9 mouse cellular contexts compared by ENCODE assay signal in the genomic region with DNA sequence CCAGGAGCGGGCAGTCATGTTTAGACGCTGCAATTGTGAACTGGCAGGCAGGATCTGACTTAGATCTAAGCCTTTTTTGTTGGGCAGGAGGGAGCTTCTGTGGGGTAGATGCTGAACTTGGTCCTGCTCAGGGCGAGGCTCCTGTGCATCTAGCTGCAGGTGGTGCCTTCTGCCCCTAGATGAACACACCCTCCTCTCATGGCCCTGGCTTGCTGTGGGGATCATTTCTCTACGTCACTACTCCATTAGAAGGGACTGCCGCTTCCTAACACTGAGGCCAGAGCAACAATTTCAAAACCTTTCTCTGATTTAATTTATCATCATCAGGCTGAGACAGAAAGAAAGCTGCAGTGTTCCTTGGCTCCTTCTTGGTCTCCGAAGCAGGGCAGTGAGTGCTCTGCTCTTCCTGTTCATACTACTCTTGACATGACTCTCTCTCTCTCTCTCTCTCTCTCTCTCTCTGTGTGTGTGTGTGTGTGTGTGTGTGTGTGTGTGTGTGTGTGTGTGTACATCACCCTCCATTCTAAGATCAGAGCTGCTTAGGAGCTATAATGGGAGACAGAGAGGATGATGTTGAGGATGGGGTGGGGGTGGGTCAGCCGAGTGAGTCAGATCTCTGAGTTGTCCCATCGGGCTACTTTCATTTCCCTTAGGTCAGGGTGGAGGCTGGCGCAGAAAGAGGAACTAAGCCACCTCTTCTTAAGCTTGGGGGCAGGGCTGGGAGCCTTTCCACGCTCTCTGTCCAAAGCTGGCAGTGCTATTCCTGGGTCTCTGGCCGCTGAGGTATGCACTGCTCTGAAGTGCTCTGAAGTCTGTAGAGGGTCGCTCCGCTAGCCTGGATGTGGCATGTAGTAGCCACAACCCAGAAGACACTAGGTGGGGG. TPM values are rescaled to one million over a fixed set of nuclear protein-coding genes. Genes with fewer than 3 reads are reported as not detected.
A peak's percentile ranks its signal among the peaks of the same experiment; 100 is the strongest.
DNase-seq lines count a peak whose midpoint lies in the region; ATAC-seq lines count a peak whose summit lies in the region.
"Had no signal": no experiment of that assay in that cellular context is flagged by ENCODE, and none has a peak within 500 bp of the region (broad histone marks: within the 10 kb centered on the region; RNA-seq: fewer than 3 reads in every experiment).

No protein-coding gene starts in this region.

- H3K4me2 ChIP-seq in heart, embryonic 15.5 days = peak overlapping the region; percentile 90

- peaks cover 40% of the 10 kb centered on the region for H3K4me1 ChIP-seq in heart, embryonic 15.5 days (replicated peaks)

- H3K27ac ChIP-seq in heart, embryonic 15.5 days = 0 out of 2 replicates have a peak overlapping the region, but pooled peaks have one; percentile 36
- H3K27ac ChIP-seq: forebrain, embryonic 13.5 days had no signal

- peak; percentile 38 for ATAC-seq in CD4-positive, CD25-positive, alpha-beta regulatory T cell, adult 4 months
- 0 out of 2 replicates have a peak, but pooled peaks have one; percentile 44 for ATAC-seq in heart, embryonic 15.5 days (replicated peaks; ENCODE audit: insufficient number of reproducible peaks, insufficient read depth, low FRiP score, low read depth)
- ATAC-seq in erythroblast, adult 5-6 weeks (replicated peaks; ENCODE audit: low FRiP score, poor library complexity, severe bottlenecking) = no peak
- ATAC-seq: forebrain, embryonic 13.5 days had no signal

- DNase-seq in A20 (ENCODE audit: low read depth, low spot score) = peak; percentile 93
- peak; percentile 38 to 45 for DNase-seq in lung, postnatal 4 days
- DNase-seq in urinary bladder, postnatal 14 days (ENCODE audit: low spot score) = no peak
- no peak for DNase-seq in adrenal gland, adult 2 months

- H3K36me3 ChIP-seq in heart, embryonic 15.5 days = no peaks in the 10 kb centered on the region

- peak overlapping the region; percentile 65 for H3K4me3 ChIP-seq in heart, embryonic 15.5 days

- H3K27me3 ChIP-seq in heart, embryonic 15.5 days = peaks cover 26% of the 10 kb centered on the region

- WGBS in heart, embryonic 15.5 days = 16% methylated on average over 13 of the region's 13 CpGs

- no peak overlapping the region for H3K9ac ChIP-seq in heart, embryonic 15.5 days
- H3K9ac ChIP-seq: forebrain, embryonic 13.5 days had no signal

- H3K9me3 ChIP-seq in heart, embryonic 15.5 days (replicated peaks) = no peaks in the 10 kb centered on the region
- H3K9me3 ChIP-seq: forebrain, embryonic 13.5 days had no signal

RNA-seq across cellular contexts. Expression of gene Irf5, which starts 2.4 kb away (rescaled TPM):
- 10 to 100 TPM; 24.8 to 32.7 TPM for polyA plus RNA-seq in CD4-positive, CD25-positive, alpha-beta regulatory T cell, adult 4 months (2017; shearing (Covaris generic))
- polyA plus RNA-seq in heart, embryonic 15.5 days (2015; fragmentation: Nextera tagmentation; extraction: Ambion mirVana) = 4.5 and 8.6 TPM in 2 replicates
- total RNA-seq in adrenal gland, adult 2 months (2021) = 1 to 10 TPM; 4.9 to 6.6 TPM
- polyA plus RNA-seq in adrenal gland, adult 2 months (2012; rRNA removed) = 15.0 and 15.1 TPM in 2 replicates
- total RNA-seq in erythroblast, adult 5-6 weeks (2015; ENCODE audit: low replicate concordance) = 11.9 and 14.4 TPM in 2 replicates
- total RNA-seq in erythroblast, adult 5-6 weeks (2017; ENCODE audit: low replicate concordance) = 6.6 and 12.5 TPM in 2 replicates

RNA-seq across cellular contexts. Expression of gene Kcp, which starts 21.1 kb away (rescaled TPM):
- under 1 TPM in 1 of 2 experiments, not detected in 1; 0.38 TPM for polyA plus RNA-seq in CD4-positive, CD25-positive, alpha-beta regulatory T cell, adult 4 months (2017; shearing (Covaris generic))
- polyA plus RNA-seq in heart, embryonic 15.5 days (2015; fragmentation: Nextera tagmentation; extraction: Ambion mirVana) = 7.3 and 12.5 TPM in 2 replicates
- total RNA-seq in adrenal gland, adult 2 months (2021) = 1 to 10 TPM; 1.9 to 2.1 TPM
- polyA plus RNA-seq in adrenal gland, adult 2 months (2012; rRNA removed) = 6.6 and 8.3 TPM in 2 replicates
- total RNA-seq in erythroblast, adult 5-6 weeks (2015; ENCODE audit: low replicate concordance) = not detected in 2 replicates
- not detected in 2 replicates for total RNA-seq in erythroblast, adult 5-6 weeks (2017; ENCODE audit: low replicate concordance)

RNA-seq across cellular contexts. Expression of gene Atp6v1fnb, which starts 57.6 kb away (rescaled TPM):
- polyA plus RNA-seq in CD4-positive, CD25-positive, alpha-beta regulatory T cell, adult 4 months (2017; shearing (Covaris generic)) = not detected
- polyA plus RNA-seq in heart, embryonic 15.5 days (2015; fragmentation: Nextera tagmentation; extraction: Ambion mirVana) = not detected in 2 replicates
- total RNA-seq in adrenal gland, adult 2 months (2021) = under 1 TPM in 1 of 2 experiments, not detected in 1; 0.46 TPM
- not detected in 2 replicates for polyA plus RNA-seq in adrenal gland, adult 2 months (2012; rRNA removed)
- not detected in 2 replicates for total RNA-seq in erythroblast, adult 5-6 weeks (2015; ENCODE audit: low replicate concordance)
- total RNA-seq in erythroblast, adult 5-6 weeks (2017; ENCODE audit: low replicate concordance) = not detected in 2 replicates
- polyA plus RNA-seq: neural tube, embryonic 11.5 days had no signal

Comparison
In these comparisons a context has a peak if more than half of its experiments do, and no peak if none do; other contexts are left out.
1. DNase-seq: peak in A20 (single experiment) and lung, postnatal 4 days (2 of 2); none in urinary bladder, postnatal 14 days (single experiment) and adrenal gland, adult 2 months (single experiment).